In genomic region chr1:185235837-185236236, GRCm38 (mm10) we compare ENCODE assay signal across 20 mouse cellular contexts.
"Had no signal": no experiment of that assay in that cellular context is flagged by ENCODE, and none has a peak within 500 bp of the region (broad histone marks: within the 10 kb centered on the region; RNA-seq: fewer than 3 reads in every experiment).

No protein-coding gene starts in this region.

- H3K9ac ChIP-seq: intestine, embryonic 15.5 days; kidney, embryonic 15.5 days; limb, embryonic 13.5 days; liver, embryonic 12.5 days; liver, embryonic 15.5 days; lung, embryonic 14.5 days; midbrain, embryonic 13.5 days; neural tube, embryonic 13.5 days had no signal

- ATAC-seq: intestine, embryonic 15.5 days; midbrain, embryonic 13.5 days; midbrain, embryonic 16.5 days had no signal

- DNase-seq: kidney, adult 11 months; kidney, adult 8-10 months; kidney, postnatal 10 days; right cerebral cortex, postnatal 4 days; thymus, adult 2 months; thymus, postnatal 14 days had no signal

- H3K4me1 ChIP-seq: intestine, embryonic 15.5 days; kidney, embryonic 15.5 days; limb, embryonic 10.5 days; midbrain, embryonic 10.5 days; midbrain, embryonic 13.5 days; neural tube, embryonic 13.5 days had no signal

- H3K9me3 ChIP-seq: intestine, embryonic 15.5 days; kidney, embryonic 15.5 days; limb, embryonic 10.5 days; limb, embryonic 13.5 days; liver, embryonic 12.5 days; liver, embryonic 15.5 days; megakaryocyte, embryonic 14.5 days; midbrain, embryonic 10.5 days; midbrain, embryonic 13.5 days; neural tube, embryonic 13.5 days had no signal

- H3K27ac ChIP-seq: intestine, embryonic 15.5 days; kidney, embryonic 15.5 days; limb, embryonic 10.5 days; limb, embryonic 13.5 days; liver, embryonic 12.5 days; liver, embryonic 15.5 days; midbrain, embryonic 10.5 days; midbrain, embryonic 13.5 days; neural tube, embryonic 13.5 days; stomach, postnatal 0 days had no signal

- H3K4me3 ChIP-seq: intestine, embryonic 15.5 days; kidney, embryonic 15.5 days; limb, embryonic 10.5 days; limb, embryonic 13.5 days; liver, embryonic 12.5 days; liver, embryonic 15.5 days; megakaryocyte, embryonic 14.5 days; midbrain, embryonic 10.5 days; midbrain, embryonic 13.5 days; myocyte; neural tube, embryonic 13.5 days had no signal

- H3K4me2 ChIP-seq: intestine, embryonic 15.5 days; kidney, embryonic 15.5 days; limb, embryonic 13.5 days; liver, embryonic 12.5 days; liver, embryonic 15.5 days; lung, embryonic 14.5 days; midbrain, embryonic 13.5 days; neural tube, embryonic 13.5 days had no signal

- H3K27me3 ChIP-seq: intestine, embryonic 15.5 days; kidney, embryonic 15.5 days; limb, embryonic 13.5 days; liver, embryonic 12.5 days; liver, embryonic 15.5 days; megakaryocyte, embryonic 14.5 days; midbrain, embryonic 13.5 days; neural tube, embryonic 13.5 days had no signal
